Mouse (Mus musculus) embryonic fibroblast, embryonic 13.5 days (primary cell): ENCODE results near the gene Srpk1.

Source experiments
- CTCF ChIP-seq: IDR thresholded peaks from 2 replicates; pipeline ENCODE4 v1.5.1; 2011; ENCODE audit warnings: mild to moderate bottlenecking, control low read depth, low read length, moderate library complexity, borderline replicate concordance; ENCODE audit not compliant: insufficient read depth
- POLR2A ChIP-seq: IDR thresholded peaks from 2 replicates; pipeline ENCODE4 v1.6.1; 2011; ENCODE audit warnings: low read depth, mild to moderate bottlenecking, control low read depth, low read length, moderate library complexity

DNA sequence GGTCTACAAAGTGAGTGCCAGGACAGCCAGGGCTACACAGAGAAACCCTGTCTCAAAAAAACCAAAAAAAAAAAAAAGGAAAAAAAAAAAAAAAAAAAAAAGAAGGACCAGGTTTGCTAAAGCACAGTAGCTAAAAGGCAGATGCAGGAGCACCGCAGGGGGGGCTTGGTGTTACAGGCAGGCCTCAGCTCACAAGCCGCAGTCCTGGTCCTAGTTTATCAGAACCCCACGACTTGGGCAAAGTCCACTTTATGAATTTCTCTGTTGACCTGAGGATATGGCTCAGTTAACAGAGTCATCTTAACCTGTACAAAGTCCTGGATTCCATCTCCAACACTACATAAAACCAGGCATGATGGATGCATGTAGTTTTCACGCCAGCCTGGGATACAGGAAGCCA is 7.2 kb downstream of the Srpk1 start:
- TF ChIP-seq CTCF (no peak), POLR2A (no peak)
